Mouse (Mus musculus): ENCODE data around the gene Inpp5k. TPM values are rescaled to one million over a fixed set of nuclear protein-coding genes. Genes with fewer than 3 reads are reported as not detected.
A peak's percentile ranks its signal among the peaks of the same experiment; 100 is the strongest.

Inpp5k gene
- polyA plus RNA-seq, 1 experiment from 2014 or later, result 26.2 TPM

- Histone ChIP-seq H3K27ac (ENCODE audit: low read depth, low read length) (no peak overlapping the region), H3K4me3 (ENCODE audit: low read depth, low read length) (no peak overlapping the region), H3K9ac (ENCODE audit: low read length) (no peak overlapping the region), H3K27me3 (ENCODE audit: control insufficient read depth, insufficient read depth, low read length) (no peaks in the 10 kb centered on the region), H3K9me3 (ENCODE audit: control insufficient read depth, low read length) (no peaks in the 10 kb centered on the region), H3K36me3 (ENCODE audit: control insufficient read depth, insufficient read depth, low read length) (peaks cover 11% of the 10 kb centered on the region), H3K4me1 (ENCODE audit: control insufficient read depth, insufficient read depth, low read length) (no peaks in the 10 kb centered on the region), H3K4me2 (ENCODE audit: low read depth) (no peak overlapping the region)
- WGBS, result 92% methylated on average over 5 of the region's 5 CpGs
- ATAC-seq (ENCODE audit: insufficient read depth, low FRiP score, low TSS enrichment) (no peak), DNase-seq (ENCODE audit: low spot score) (no peak)
Observed at GRCm38 (mm10) chr11:75608776-75609175, 22.0 kb upstream of the Inpp5k start.

DNA sequence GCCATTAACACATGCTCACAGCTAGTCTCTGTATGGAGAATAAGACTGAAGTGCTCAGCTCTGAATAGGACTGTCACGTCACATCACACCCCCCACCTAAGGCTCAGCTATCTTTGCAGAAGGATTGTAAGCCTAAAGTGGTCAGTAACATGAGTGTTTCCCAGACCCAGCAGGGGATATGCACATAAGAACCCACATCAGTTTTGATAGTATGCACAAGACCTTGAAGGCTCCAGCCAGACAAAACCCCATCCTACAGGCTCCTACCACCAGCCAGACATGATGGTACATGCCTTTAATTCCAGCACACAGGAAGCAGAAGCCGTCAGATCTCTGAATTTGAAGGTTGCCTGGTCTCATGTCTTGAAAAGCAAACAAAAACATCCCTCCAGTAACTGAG is 20.8 kb upstream of the Inpp5k start:
- no peak for ATAC-seq (ENCODE audit: insufficient read depth, low FRiP score, low TSS enrichment)

DNA sequence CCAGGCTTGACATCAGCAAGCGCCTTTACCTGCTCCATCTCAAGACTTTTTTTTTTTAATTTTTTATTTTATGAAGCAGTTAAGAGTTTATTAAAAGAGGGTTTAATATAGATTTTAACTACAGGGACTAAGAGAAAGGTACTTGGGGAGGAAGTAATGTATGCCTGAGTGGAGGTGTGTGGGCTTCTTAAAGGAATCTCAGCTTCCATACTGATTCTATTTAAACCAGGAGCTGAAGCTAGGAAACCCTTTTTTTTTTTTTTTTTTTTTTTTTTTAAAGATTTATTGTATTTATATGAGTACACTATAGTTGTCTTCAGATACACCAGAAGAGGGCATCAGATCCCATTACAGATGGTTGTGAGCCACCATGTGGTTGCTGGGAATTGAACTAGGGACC is 16.0 kb upstream of the Inpp5k start:
- H3K4me3 ChIP-seq (ENCODE audit: low read depth, low read length), result no peak overlapping the region
- H3K9ac ChIP-seq (ENCODE audit: low read length), result no peak overlapping the region
- peaks cover 12% of the 10 kb centered on the region; the same call in 1 of the 2 replicates for H3K36me3 ChIP-seq (ENCODE audit: control insufficient read depth, insufficient read depth, low read length)
- H3K4me2 ChIP-seq (ENCODE audit: low read depth), result no peak overlapping the region
- WGBS, result 100% methylated on average over 1 of the region's 1 CpGs
- no peak overlapping the region for H3K27ac ChIP-seq (ENCODE audit: low read depth, low read length)
- H3K27me3 ChIP-seq (ENCODE audit: control insufficient read depth, insufficient read depth, low read length), result no peaks in the 10 kb centered on the region
- DNase-seq (ENCODE audit: low spot score) (no peak), ATAC-seq (ENCODE audit: insufficient read depth, low FRiP score, low TSS enrichment) (no peak)
- H3K9me3 ChIP-seq (ENCODE audit: control insufficient read depth, low read length), result no peaks in the 10 kb centered on the region
- H3K4me1 ChIP-seq (ENCODE audit: control insufficient read depth, insufficient read depth, low read length), result no peaks in the 10 kb centered on the region

More for the DNA sequence above, 20.8 kb upstream of the Inpp5k start:
- Histone ChIP-seq H3K27me3 (ENCODE audit: control insufficient read depth, insufficient read depth, low read length) (no peaks in the 10 kb centered on the region), H3K9ac (ENCODE audit: low read length) (no peak overlapping the region), H3K4me1 (ENCODE audit: control insufficient read depth, insufficient read depth, low read length) (no peaks in the 10 kb centered on the region), H3K9me3 (ENCODE audit: control insufficient read depth, low read length) (no peaks in the 10 kb centered on the region), H3K27ac (ENCODE audit: low read depth, low read length) (no peak overlapping the region), H3K4me2 (ENCODE audit: low read depth) (no peak overlapping the region), H3K36me3 (ENCODE audit: control insufficient read depth, insufficient read depth, low read length) (peaks cover 13% of the 10 kb centered on the region), H3K4me3 (ENCODE audit: low read depth, low read length) (no peak overlapping the region)
- DNase-seq (ENCODE audit: low spot score), result no peak
- WGBS, result 84% methylated on average over 2 of the region's 2 CpGs

DNA sequence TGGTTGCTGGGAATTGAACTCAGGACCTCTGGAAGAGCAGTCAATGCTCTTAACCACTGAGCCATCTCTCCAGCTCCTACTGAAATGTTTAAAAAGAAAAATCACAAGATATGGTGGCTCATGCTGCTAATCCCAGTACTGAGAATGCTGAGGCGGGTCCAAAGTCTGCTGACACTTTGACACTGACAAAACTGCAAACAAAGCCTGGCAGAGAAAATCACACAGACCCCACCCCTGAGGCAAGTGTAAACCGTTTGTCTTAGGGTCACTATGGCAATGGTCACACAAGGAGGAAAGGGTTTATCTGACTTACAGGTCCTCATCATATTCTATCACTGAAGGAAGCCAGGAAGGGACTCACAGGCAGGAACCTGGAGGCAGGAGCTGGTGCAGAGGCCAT is 15.2 kb upstream of the Inpp5k start:
- no peak for DNase-seq (ENCODE audit: low spot score)
- no peaks in the 10 kb centered on the region for H3K27me3 ChIP-seq (ENCODE audit: control insufficient read depth, insufficient read depth, low read length)
- no peaks in the 10 kb centered on the region for H3K4me1 ChIP-seq (ENCODE audit: control insufficient read depth, insufficient read depth, low read length)
- ATAC-seq (ENCODE audit: insufficient read depth, low FRiP score, low TSS enrichment), result no peak
- H3K27ac ChIP-seq (ENCODE audit: low read depth, low read length), result no peak overlapping the region
- WGBS, result 91% methylated on average over 2 of the region's 2 CpGs
- H3K9me3 ChIP-seq (ENCODE audit: control insufficient read depth, low read length), result no peaks in the 10 kb centered on the region
- H3K4me2 ChIP-seq (ENCODE audit: low read depth), result no peak overlapping the region
- H3K36me3 ChIP-seq (ENCODE audit: control insufficient read depth, insufficient read depth, low read length), result peaks cover 12% of the 10 kb centered on the region; the same call in 1 of the 2 replicates
- H3K9ac ChIP-seq (ENCODE audit: low read length), result no peak overlapping the region
- H3K4me3 ChIP-seq (ENCODE audit: low read depth, low read length), result no peak overlapping the region

DNA sequence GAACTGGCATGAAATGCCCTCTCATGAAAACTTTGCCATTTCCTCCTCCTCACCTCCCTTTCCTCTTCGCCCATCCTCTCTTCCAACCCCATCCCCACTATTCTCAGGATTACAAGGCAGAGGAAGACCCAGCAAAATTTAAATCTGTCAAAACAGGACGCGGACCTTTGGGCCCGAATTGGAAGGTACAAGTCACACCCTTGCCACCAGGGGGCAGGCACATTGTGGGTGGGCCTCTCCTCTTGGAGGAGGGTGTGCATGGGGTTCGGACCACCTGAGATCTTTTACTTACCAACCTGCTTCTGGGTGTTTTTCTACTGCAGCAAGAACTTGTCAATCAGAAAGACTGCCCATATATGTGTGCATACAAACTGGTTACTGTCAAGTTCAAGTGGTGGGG is 11.7 kb upstream of the Inpp5k start:
- no peak overlapping the region for H3K9ac ChIP-seq (ENCODE audit: low read length)
- H3K4me1 ChIP-seq (ENCODE audit: control insufficient read depth, insufficient read depth, low read length), result no peaks in the 10 kb centered on the region
- no peak overlapping the region for H3K27ac ChIP-seq (ENCODE audit: low read depth, low read length)
- H3K36me3 ChIP-seq (ENCODE audit: control insufficient read depth, insufficient read depth, low read length), result peaks cover 7% of the 10 kb centered on the region; the same call in 1 of the 2 replicates
- no peak overlapping the region for H3K4me2 ChIP-seq (ENCODE audit: low read depth)
- DNase-seq (ENCODE audit: low spot score), result peak; percentile 24
- H3K27me3 ChIP-seq (ENCODE audit: control insufficient read depth, insufficient read depth, low read length), result no peaks in the 10 kb centered on the region
- no peak for ATAC-seq (ENCODE audit: insufficient read depth, low FRiP score, low TSS enrichment)
- 79% methylated on average over 5 of the region's 5 CpGs for WGBS
- H3K4me3 ChIP-seq (ENCODE audit: low read depth, low read length), result no peak overlapping the region
- H3K9me3 ChIP-seq (ENCODE audit: control insufficient read depth, low read length), result no peaks in the 10 kb centered on the region

DNA sequence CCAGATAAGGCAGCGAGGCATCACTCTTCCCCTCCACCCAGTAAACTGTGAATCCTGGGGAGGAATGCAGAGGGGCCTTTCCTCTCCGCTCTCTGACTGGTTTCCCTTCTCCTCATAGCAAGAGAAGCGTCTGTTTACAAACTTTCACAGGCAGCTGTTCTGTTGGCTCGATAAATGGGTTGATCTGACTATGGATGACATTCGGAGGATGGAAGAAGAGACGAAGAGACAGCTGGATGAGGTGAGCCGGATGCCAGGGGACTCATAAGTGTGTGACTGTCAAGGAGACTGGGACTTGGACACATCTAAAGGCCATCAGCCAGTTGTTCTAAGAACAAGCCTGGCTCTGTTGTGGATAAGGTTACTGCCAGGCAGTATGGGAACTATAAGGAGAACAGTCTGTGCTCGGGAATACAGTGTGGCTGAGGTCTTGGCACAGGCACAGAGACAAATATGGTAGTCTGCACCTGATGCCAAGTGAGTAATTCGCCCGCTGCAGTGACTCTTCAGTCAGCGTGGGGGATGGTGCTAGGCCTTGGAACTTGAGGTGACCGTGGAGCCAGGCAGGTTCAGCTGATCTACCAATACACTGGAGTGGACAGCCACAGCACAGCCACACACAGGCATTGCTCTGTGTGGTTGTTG is 10.5 kb upstream of the Inpp5k start:
- H3K9me3 ChIP-seq (ENCODE audit: control insufficient read depth, low read length), result no peaks in the 10 kb centered on the region
- no peak overlapping the region for H3K4me3 ChIP-seq (ENCODE audit: low read depth, low read length)
- peaks cover 5% of the 10 kb centered on the region; the same call in 1 of the 2 replicates for H3K36me3 ChIP-seq (ENCODE audit: control insufficient read depth, insufficient read depth, low read length)
- no peaks in the 10 kb centered on the region for H3K27me3 ChIP-seq (ENCODE audit: control insufficient read depth, insufficient read depth, low read length)
- no peak overlapping the region for H3K27ac ChIP-seq (ENCODE audit: low read depth, low read length)
- no peak for ATAC-seq (ENCODE audit: insufficient read depth, low FRiP score, low TSS enrichment)
- 93% methylated on average over 12 of the region's 12 CpGs for WGBS
- no peak overlapping the region for H3K9ac ChIP-seq (ENCODE audit: low read length)
- no peak for DNase-seq (ENCODE audit: low spot score)
- H3K4me1 ChIP-seq (ENCODE audit: control insufficient read depth, insufficient read depth, low read length), result no peaks in the 10 kb centered on the region
- no peak overlapping the region for H3K4me2 ChIP-seq (ENCODE audit: low read depth)

GRCm38 (mm10) chr11:75621426-75621825 is 9.4 kb upstream of the Inpp5k start:
- ATAC-seq (ENCODE audit: insufficient read depth, low FRiP score, low TSS enrichment), result no peak
- H3K36me3 ChIP-seq (ENCODE audit: control insufficient read depth, insufficient read depth, low read length), result peaks cover 5% of the 10 kb centered on the region; the same call in 1 of the 2 replicates

DNA sequence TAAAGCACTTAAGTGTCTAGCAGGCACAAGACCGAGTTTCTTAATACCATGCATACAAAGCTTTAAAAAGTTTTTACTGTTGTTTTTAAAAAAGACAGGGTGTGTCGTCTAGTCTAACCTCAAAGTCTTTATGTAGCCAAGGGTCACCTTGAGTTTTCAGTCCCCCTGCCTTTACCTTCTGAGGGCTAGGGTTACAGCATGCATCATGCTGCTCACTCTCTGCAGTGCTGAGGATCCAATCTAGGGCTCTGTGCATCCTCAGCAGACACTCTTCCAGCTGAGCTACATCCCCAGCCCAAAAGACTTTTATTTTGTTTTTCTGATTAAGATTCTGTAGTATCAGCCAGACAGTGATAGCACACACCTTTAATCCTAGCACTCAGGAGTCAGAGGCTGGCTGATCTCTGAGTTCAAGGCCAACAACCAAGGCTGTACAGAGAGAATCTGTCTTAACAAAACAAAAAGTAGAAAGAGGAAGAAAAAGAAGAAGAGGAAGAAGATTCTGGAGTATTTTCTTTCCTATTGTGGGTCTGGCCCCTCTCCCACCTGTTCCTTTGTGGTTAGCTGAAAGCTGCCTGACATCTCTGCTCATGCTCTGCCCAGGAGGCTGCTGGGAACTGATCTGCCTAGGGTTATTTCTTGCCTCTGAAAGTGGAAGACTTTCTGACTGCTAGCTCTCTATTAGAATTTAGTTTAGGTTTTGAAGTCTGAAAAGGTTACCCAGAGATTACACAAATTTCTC is 8.0 kb upstream of the Inpp5k start:
- Histone ChIP-seq H3K36me3 (ENCODE audit: control insufficient read depth, insufficient read depth, low read length) (peaks cover 2% of the 10 kb centered on the region; the same call in 1 of the 2 replicates), H3K4me2 (ENCODE audit: low read depth) (no peak overlapping the region), H3K9ac (ENCODE audit: low read length) (no peak overlapping the region), H3K9me3 (ENCODE audit: control insufficient read depth, low read length) (no peaks in the 10 kb centered on the region), H3K4me3 (ENCODE audit: low read depth, low read length) (no peak overlapping the region), H3K27me3 (ENCODE audit: control insufficient read depth, insufficient read depth, low read length) (no peaks in the 10 kb centered on the region), H3K27ac (ENCODE audit: low read depth, low read length) (no peak overlapping the region), H3K4me1 (ENCODE audit: control insufficient read depth, insufficient read depth, low read length) (no peaks in the 10 kb centered on the region)
- ATAC-seq (ENCODE audit: insufficient read depth, low FRiP score, low TSS enrichment), result no peak
- DNase-seq (ENCODE audit: low spot score), result no peak
- WGBS, result 91% methylated on average over 2 of the region's 2 CpGs

More at GRCm38 (mm10) chr11:75621426-75621825, 9.4 kb upstream of the Inpp5k start:
- no peaks in the 10 kb centered on the region for H3K9me3 ChIP-seq (ENCODE audit: control insufficient read depth, low read length)
- no peaks in the 10 kb centered on the region for H3K4me1 ChIP-seq (ENCODE audit: control insufficient read depth, insufficient read depth, low read length)
- no peak overlapping the region for H3K4me2 ChIP-seq (ENCODE audit: low read depth)
- DNase-seq (ENCODE audit: low spot score), result no peak
- no peak overlapping the region for H3K9ac ChIP-seq (ENCODE audit: low read length)
- no peak overlapping the region for H3K27ac ChIP-seq (ENCODE audit: low read depth, low read length)
- H3K4me3 ChIP-seq (ENCODE audit: low read depth, low read length), result no peak overlapping the region
- 77% methylated on average over 2 of the region's 2 CpGs for WGBS
- H3K27me3 ChIP-seq (ENCODE audit: control insufficient read depth, insufficient read depth, low read length), result no peaks in the 10 kb centered on the region

GRCm38 (mm10) chr11:75624102-75624554 is 6.7 kb upstream of the Inpp5k start:
- no peak overlapping the region for H3K9ac ChIP-seq (ENCODE audit: low read length)
- no peak overlapping the region for H3K4me3 ChIP-seq (ENCODE audit: low read depth, low read length)
- H3K27me3 ChIP-seq (ENCODE audit: control insufficient read depth, insufficient read depth, low read length), result no peaks in the 10 kb centered on the region
- H3K36me3 ChIP-seq (ENCODE audit: control insufficient read depth, insufficient read depth, low read length), result peaks cover 4% of the 10 kb centered on the region; the same call in 1 of the 2 replicates
- no peaks in the 10 kb centered on the region for H3K9me3 ChIP-seq (ENCODE audit: control insufficient read depth, low read length)
- no peak overlapping the region for H3K4me2 ChIP-seq (ENCODE audit: low read depth)
- DNase-seq (ENCODE audit: low spot score) (no peak), ATAC-seq (ENCODE audit: insufficient read depth, low FRiP score, low TSS enrichment) (no peak)
- WGBS, result 89% methylated on average over 2 of the region's 2 CpGs
- H3K4me1 ChIP-seq (ENCODE audit: control insufficient read depth, insufficient read depth, low read length), result no peaks in the 10 kb centered on the region
- no peak overlapping the region for H3K27ac ChIP-seq (ENCODE audit: low read depth, low read length)

All from neural tube, embryonic 11.5 days (tissue).